Mouse (Mus musculus) frontal cortex, adult 2 months (tissue): ENCODE data around the gene Cpne4. TPM values are rescaled to one million over a fixed set of nuclear protein-coding genes. Genes with fewer than 3 reads are reported as not detected.

Source experiments
- DNase-seq, 2 experiments: peaks; one replicate each; pipeline ENCODE4 v3.0.0; 2022; ENCODE audit warnings: low spot score in 1 of 2; ENCODE audit errors: extremely low spot score in 1 of 2
- polyA plus RNA-seq: library from polyadenylated mRNA; depleted of rRNA; stranded (reverse); fragments of >200 nt; gene quantifications from 2 replicates; pipeline ENCODE4 v1.2.3, GENCODE M21; 2012

Gene Cpne4
- polyA plus RNA-seq, 1 experiment, result 95.6 TPM

- DNase-seq, result no peak
Observed at GRCm38 (mm10) chr9:104865830-104866229, 318.7 kb downstream of the Cpne4 start.

GRCm38 (mm10) chr9:104872586-104872985 is 325.5 kb downstream of the Cpne4 start:
- no peak for DNase-seq

- DNase-seq, result peak in 1 of 2 experiments; percentile 6
Observed at GRCm38 (mm10) chr9:104874157-104874556, 327.1 kb downstream of the Cpne4 start.

GRCm38 (mm10) chr9:104877014-104877413 is 329.9 kb downstream of the Cpne4 start:
- DNase-seq, result no peak

- DNase-seq, result no peak
Observed at GRCm38 (mm10) chr9:104878558-104878957, 331.5 kb downstream of the Cpne4 start.

- no peak for DNase-seq
Observed at GRCm38 (mm10) chr9:104890517-104890916, 343.4 kb downstream of the Cpne4 start.

GRCm38 (mm10) chr9:104895360-104895759 is 348.3 kb downstream of the Cpne4 start:
- DNase-seq, result no peak

GRCm38 (mm10) chr9:104901118-104901517 is 354.0 kb downstream of the Cpne4 start:
- no peak for DNase-seq

GRCm38 (mm10) chr9:104901827-104902226 is 354.7 kb downstream of the Cpne4 start:
- DNase-seq, result no peak

- no peak for DNase-seq
Observed at GRCm38 (mm10) chr9:104912686-104913085, 365.6 kb downstream of the Cpne4 start.

- DNase-seq, result no peak
Observed at GRCm38 (mm10) chr9:104913327-104913726, 366.2 kb downstream of the Cpne4 start.

GRCm38 (mm10) chr9:104921197-104921596 is 374.1 kb downstream of the Cpne4 start:
- peak; percentile 17 to 42 for DNase-seq

- no peak for DNase-seq
Observed at GRCm38 (mm10) chr9:104922051-104922450, 375.0 kb downstream of the Cpne4 start.

GRCm38 (mm10) chr9:104928806-104929205 is 381.7 kb downstream of the Cpne4 start:
- DNase-seq, result peak; percentile 11 to 34

GRCm38 (mm10) chr9:104940389-104940788 is 393.3 kb downstream of the Cpne4 start:
- no peak for DNase-seq

GRCm38 (mm10) chr9:104950551-104950950 is 403.5 kb downstream of the Cpne4 start:
- DNase-seq, result no peak

GRCm38 (mm10) chr9:104952176-104952575 is 405.1 kb downstream of the Cpne4 start:
- DNase-seq, result no peak

- DNase-seq, result no peak
Observed at GRCm38 (mm10) chr9:104972828-104973227, 425.7 kb downstream of the Cpne4 start.

GRCm38 (mm10) chr9:104981934-104982548 is 435.0 kb downstream of the Cpne4 start:
- no peak for DNase-seq

- DNase-seq, result peak; percentile 28 to 47
Observed at GRCm38 (mm10) chr9:104998225-104998624, 451.1 kb downstream of the Cpne4 start.

GRCm38 (mm10) chr9:105010721-105011120 is 463.6 kb downstream of the Cpne4 start:
- DNase-seq, result peak in 1 of 2 experiments; percentile 33

- DNase-seq, result no peak
Observed at GRCm38 (mm10) chr9:105018186-105018585, 471.1 kb downstream of the Cpne4 start.

GRCm38 (mm10) chr9:105028311-105028710 is 481.2 kb downstream of the Cpne4 start:
- DNase-seq, result no peak
